Mouse (Mus musculus): ENCODE data around the gene Hnrnpll.

- TF ChIP-seq CTCF (IDR thresholded peaks at IDR 0.05; ENCODE audit: low read depth, low read length) (no peak), EP300 (IDR thresholded peaks at IDR 0.05; ENCODE audit: insufficient read depth, low read depth, low read length) (no peak), POLR2A (IDR thresholded peaks at IDR 0.05; ENCODE audit: insufficient read depth, low read length) (no peak)
Measured at GRCm38 (mm10) chr17:79981348-79981747, 80.8 kb downstream of the Hnrnpll start.

All from ES-Bruce4 (cell line).